Mouse (Mus musculus): ENCODE results near the gene 1110008P14Rik. TPM values are rescaled to one million over a fixed set of nuclear protein-coding genes. Genes with fewer than 3 reads are reported as not detected.

Gene 1110008P14Rik
- polyA plus RNA-seq, 1 experiment from 2014 or later = 39.2 TPM

DNA sequence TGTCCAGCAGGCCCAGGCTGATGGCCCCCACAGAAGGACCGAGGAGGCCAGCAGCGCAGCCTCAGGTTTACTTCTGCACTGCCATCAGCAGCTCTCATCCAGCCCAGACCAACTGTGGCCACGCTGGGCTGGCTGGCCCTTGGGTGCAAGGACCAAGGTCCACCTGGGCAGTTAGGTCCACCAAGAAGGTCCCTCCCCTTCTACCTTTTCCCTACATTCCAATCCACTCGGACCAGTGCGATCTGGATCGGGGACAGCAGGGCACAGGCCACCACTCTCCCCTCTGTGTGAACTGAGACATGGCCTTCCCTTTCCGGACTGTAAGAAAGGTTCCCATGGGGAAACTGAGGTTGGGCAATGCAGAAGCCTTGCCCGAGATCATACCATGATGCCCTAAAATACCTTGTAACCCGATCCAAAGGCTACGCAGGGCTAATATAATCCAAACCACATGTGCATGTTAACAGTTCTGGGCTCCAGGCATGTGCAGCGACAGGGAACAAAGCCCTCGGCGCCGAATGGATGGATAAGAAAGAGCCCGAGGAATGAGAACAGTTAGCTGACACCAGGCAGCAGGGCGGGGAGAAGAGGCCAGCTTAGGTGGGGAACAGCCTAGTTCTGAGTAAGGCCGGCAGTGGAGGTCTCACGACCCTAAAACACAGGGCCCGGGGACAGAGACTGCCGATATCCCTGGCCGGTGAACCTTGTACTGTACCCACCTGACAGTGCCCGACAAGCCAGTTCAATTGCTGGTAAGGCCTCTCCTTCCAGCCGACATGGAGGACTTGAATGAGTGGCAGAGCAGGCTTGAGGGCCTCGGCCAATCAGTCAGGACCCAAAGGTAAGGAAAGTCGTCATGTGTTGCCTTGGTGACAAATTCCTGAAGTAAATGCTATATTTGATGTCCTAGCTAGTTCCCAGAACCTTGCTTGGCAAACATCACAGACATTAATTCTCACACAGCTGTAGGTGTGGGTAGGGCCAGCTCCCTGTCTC lies 27.0 kb upstream of the 1110008P14Rik start:
- no peak overlapping the region for H3K4me2 ChIP-seq
- H3K27ac ChIP-seq = no peak overlapping the region
- ATAC-seq (ENCODE audit: low read depth) = peak; percentile 63
- H3K4me3 ChIP-seq (replicated peaks) = no peak overlapping the region
- DNase-seq = no peak
- H3K36me3 ChIP-seq = peaks cover 2% of the 10 kb centered on the region
- 0 out of 2 replicates have a peak, but pooled peaks cover 2% of the 10 kb centered on the region for H3K27me3 ChIP-seq
- H3K9me3 ChIP-seq (replicated peaks) = no peaks in the 10 kb centered on the region
- no peak overlapping the region for H3K9ac ChIP-seq
- peaks cover 13% of the 10 kb centered on the region for H3K4me1 ChIP-seq (replicated peaks)
- 69% methylated on average over 25 of the region's 25 CpGs for WGBS (ENCODE audit: insufficient replicate concordance)

DNA sequence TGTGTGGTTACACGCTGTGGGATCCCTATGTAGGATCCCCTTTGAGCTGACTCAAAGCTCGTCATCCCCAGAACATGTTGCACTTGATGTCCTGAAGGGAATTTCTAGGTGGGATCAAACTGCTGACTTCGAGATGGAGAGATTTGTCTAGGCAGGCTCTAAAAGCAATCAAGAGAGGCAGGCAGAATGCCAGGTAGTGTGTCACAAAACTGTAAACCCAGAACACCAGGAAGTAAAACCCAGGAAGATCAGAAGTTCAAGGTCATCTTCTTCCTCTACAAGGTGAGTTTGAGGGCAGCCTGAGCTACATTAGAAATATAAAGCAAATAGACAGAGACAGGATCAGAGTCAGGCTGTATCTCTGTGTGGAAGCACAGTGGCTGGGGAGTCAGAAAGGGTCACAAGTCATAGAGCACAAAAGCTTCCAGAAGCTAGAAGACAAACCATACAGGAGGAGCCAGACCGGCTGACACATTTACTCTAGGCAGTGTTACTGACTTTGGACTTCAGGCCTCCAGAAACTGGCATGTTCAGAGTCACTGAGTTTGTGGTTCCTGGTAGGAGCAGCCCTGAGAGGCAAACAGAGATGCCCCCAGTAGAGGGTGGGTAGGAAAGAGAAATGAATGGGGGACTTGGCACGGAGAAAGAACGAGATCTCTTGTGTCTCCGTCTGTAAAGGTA lies 25.5 kb upstream of the 1110008P14Rik start:
- Histone ChIP-seq H3K4me3 (replicated peaks) (no peak overlapping the region), H3K27ac (no peak overlapping the region), H3K9me3 (replicated peaks) (no peaks in the 10 kb centered on the region), H3K27me3 (0 out of 2 replicates have a peak, but pooled peaks cover 2% of the 10 kb centered on the region), H3K4me2 (no peak overlapping the region), H3K36me3 (peaks cover 5% of the 10 kb centered on the region), H3K9ac (no peak overlapping the region), H3K4me1 (replicated peaks) (peaks cover 8% of the 10 kb centered on the region; the same call in 1 of the 2 replicates)
- ATAC-seq (ENCODE audit: low read depth) = no peak
- no peak for DNase-seq
- WGBS (ENCODE audit: insufficient replicate concordance) = 63% methylated on average over 7 of the region's 7 CpGs

DNA sequence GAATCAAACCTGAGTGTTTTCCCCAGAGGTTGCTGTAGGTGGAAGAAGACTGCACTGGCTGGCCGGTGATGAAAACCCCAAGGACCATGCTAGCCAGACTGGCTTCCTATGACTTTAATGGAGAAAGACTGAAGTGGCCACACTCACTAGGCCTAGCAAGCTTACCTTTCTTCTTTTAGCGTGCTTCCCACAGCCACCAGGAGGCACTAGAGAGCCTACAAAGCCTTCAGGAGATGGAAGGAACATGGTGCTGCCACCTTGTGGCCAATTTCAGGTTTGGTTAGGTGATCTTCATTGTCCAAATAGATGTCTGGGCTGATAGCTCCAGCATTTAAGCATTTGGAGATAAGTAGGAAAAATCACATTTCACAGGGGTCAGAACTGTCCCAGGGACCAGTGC lies 22.9 kb upstream of the 1110008P14Rik start:
- Histone ChIP-seq H3K9ac (no peak overlapping the region), H3K4me3 (replicated peaks) (no peak overlapping the region), H3K27ac (no peak overlapping the region), H3K27me3 (0 out of 2 replicates have a peak, but pooled peaks cover 2% of the 10 kb centered on the region), H3K9me3 (replicated peaks) (no peaks in the 10 kb centered on the region), H3K4me1 (replicated peaks) (peaks cover 17% of the 10 kb centered on the region), H3K36me3 (peaks cover 27% of the 10 kb centered on the region), H3K4me2 (no peak overlapping the region)
- peak; percentile 82 for DNase-seq
- 19% methylated on average over 2 of the region's 2 CpGs for WGBS (ENCODE audit: insufficient replicate concordance)
- ATAC-seq (ENCODE audit: low read depth) = no peak; the same call in 1 of the 2 replicates

DNA sequence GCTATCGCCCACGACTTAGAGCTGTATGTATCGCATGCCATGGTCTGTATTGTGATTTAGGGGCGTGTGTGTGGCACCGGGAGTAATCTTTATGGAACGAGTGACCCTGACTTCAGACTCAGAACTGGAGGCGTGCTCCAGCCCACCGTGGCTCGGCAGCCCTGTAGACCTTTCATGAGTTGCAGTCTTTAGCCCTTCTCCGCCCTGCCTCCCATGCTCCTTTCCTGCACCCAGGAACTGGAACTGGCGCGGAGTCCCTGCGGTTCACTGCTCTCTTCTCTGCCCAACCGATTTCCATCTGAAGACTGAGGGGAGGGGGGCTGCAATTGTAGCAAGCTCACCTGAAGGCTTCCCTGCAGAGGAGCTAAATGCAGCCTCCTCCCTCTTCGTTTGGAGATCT lies 15.0 kb upstream of the 1110008P14Rik start:
- WGBS (ENCODE audit: insufficient replicate concordance) = 1% methylated on average over 15 of the region's 15 CpGs
- Histone ChIP-seq H3K36me3 (peaks cover 25% of the 10 kb centered on the region), H3K9me3 (replicated peaks) (no peaks in the 10 kb centered on the region), H3K27ac (peak overlapping the region; percentile 79; the same call in 1 of the 2 replicates), H3K4me3 (replicated peaks) (peak overlapping the region; percentile 88), H3K4me2 (peak overlapping the region; percentile 95), H3K27me3 (no peaks in the 10 kb centered on the region), H3K4me1 (replicated peaks) (peaks cover 46% of the 10 kb centered on the region), H3K9ac (peak overlapping the region; percentile 87)
- ATAC-seq (ENCODE audit: low read depth) = no peak; the same call in 1 of the 2 replicates
- DNase-seq = no peak

DNA sequence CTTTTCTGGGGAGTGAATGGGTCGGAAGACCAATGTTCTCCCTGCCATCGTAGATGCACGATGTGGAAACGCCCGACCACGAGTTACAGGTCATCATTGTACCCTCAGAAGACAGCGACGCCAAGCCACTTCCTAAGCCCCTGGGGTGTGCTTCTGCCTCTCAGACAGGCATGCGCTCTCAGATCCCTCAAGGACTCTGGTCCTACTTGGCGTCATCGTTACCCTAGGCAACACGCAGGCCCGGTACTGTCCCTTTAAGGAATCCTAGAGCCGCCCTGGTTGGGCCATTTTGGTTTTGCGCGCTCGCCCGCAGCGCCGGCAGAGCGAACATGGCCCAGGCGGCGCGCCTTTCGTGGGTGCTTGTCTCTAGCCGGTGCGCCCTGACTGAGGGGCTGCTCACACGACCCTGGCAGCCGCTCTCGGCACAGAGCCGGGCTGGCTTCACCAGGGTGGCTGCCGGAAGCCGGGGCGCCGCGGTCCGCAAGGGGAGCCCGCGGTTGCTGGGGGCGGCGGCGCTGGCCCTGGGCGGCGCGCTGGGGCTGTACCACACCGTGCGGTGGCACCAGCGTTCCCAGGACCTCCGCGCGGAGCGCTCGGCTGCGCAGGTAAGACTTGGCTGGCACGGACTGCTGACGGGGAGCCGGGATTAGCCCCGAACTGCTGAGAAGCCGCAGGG lies 14.3 kb upstream of the 1110008P14Rik start:
- Histone ChIP-seq H3K36me3 (peaks cover 20% of the 10 kb centered on the region), H3K9ac (peak overlapping the region; percentile 87), H3K4me3 (replicated peaks) (peak overlapping the region; percentile 88), H3K27ac (peak overlapping the region; percentile 79), H3K9me3 (replicated peaks) (no peaks in the 10 kb centered on the region), H3K4me1 (replicated peaks) (peaks cover 46% of the 10 kb centered on the region), H3K27me3 (no peaks in the 10 kb centered on the region), H3K4me2 (peak overlapping the region; percentile 95)
- DNase-seq (peak; percentile 77), ATAC-seq (ENCODE audit: low read depth) (peak; percentile 85)
- WGBS (ENCODE audit: insufficient replicate concordance) = 0% methylated on average over 59 of the region's 59 CpGs

DNA sequence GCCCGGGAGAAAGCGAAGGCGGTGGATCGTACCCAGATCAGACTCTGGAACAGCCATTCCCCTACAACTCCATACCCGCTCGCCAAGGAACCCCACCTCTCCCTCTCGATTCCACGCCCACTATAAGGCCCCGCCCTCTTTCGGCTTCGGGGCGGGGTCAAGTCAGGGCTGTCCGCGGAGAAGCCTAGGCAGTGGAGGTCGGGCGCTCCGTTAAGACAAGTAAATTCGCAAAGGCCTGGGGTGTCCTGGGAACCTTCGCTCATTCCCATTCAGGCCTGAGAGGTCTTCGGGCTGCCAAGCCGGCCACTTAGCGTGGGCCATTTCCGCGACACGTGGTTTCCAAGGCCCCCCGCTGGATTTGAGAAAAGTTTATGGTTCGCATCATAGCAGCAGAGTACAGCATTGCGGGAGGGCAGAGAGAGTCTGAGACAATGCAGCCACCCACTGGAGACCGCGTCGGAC lies 13.8 kb upstream of the 1110008P14Rik start, which contains the start of gene Ptges2:
TSS of gene Ptges2 (plus strand) at position 413 of the 462 bp plus-strand sequence.
- H3K27me3 ChIP-seq = no peaks in the 10 kb centered on the region
- peaks cover 45% of the 10 kb centered on the region for H3K4me1 ChIP-seq (replicated peaks)
- under 1% methylated on average over 31 of the region's 31 CpGs for WGBS (ENCODE audit: insufficient replicate concordance)
- DNase-seq (peak; percentile 92), ATAC-seq (ENCODE audit: low read depth) (peak; percentile 85)
- H3K4me3 ChIP-seq (replicated peaks) = peak within 1 kb of the TSS; percentile 88
- H3K9me3 ChIP-seq (replicated peaks) = no peaks in the 10 kb centered on the region
- peaks cover 15% of the 10 kb centered on the region; the same call in 1 of the 2 replicates for H3K36me3 ChIP-seq
- peak within 1 kb of the TSS; percentile 79 for H3K27ac ChIP-seq
- peak within 1 kb of the TSS; percentile 87 for H3K9ac ChIP-seq
- peak within 1 kb of the TSS; percentile 95 for H3K4me2 ChIP-seq

DNA sequence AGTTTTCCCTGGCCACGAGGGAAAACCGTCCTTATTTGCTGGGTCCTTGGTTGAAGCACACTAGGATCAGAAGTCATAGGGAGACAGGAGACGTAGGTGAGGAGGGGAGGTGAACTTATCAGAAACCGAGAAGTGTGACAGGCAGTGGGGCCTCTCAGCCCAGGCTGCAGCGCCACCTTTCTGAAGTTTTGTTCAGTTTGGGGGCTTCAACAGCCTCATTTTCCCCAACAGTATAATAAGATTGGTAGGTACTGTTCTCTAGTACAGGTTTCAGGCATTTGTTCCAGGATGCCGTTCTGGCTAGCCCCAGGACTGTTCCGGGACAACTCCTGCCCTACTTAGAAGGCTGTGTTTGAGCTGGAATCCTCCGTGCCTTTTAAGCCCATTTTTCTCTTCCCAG lies 13.2 kb upstream of the 1110008P14Rik start:
- ATAC-seq (ENCODE audit: low read depth) = peak; percentile 25
- H3K9ac ChIP-seq = peak overlapping the region; percentile 87

DNA sequence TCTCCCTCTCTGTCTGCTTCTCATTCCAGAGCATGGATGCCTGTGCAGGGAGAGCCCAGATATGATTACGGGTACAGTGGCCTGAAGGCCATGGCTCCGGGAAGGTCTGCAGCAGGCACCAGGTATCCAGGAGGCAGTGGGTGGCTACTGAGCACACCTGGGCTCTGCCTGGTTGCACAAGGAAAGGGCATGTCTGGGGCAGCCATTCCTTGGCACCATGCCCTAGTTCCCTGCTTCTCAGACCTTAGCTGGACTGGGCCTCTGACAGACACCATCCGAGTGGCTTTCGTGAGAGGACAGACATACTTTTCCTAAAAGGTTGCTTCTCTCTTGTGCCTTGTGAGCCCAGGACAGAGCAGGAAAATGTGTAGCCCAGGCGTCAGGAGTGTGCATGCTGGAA lies 10.3 kb upstream of the 1110008P14Rik start:
- no peak for DNase-seq
- H3K27me3 ChIP-seq = 0 out of 2 replicates have a peak, but pooled peaks cover 4% of the 10 kb centered on the region
- H3K4me2 ChIP-seq = no peak overlapping the region
- no peak overlapping the region for H3K9ac ChIP-seq
- H3K36me3 ChIP-seq = no peaks in the 10 kb centered on the region
- no peaks in the 10 kb centered on the region for H3K9me3 ChIP-seq (replicated peaks)
- 79% methylated on average over 5 of the region's 5 CpGs for WGBS (ENCODE audit: insufficient replicate concordance)
- H3K4me1 ChIP-seq (replicated peaks) = peaks cover 30% of the 10 kb centered on the region
- ATAC-seq (ENCODE audit: low read depth) = no peak
- H3K27ac ChIP-seq = no peak overlapping the region
- H3K4me3 ChIP-seq (replicated peaks) = no peak overlapping the region

More for the DNA sequence above, 13.2 kb upstream of the 1110008P14Rik start:
- Histone ChIP-seq H3K36me3 (peaks cover 11% of the 10 kb centered on the region; the same call in 1 of the 2 replicates), H3K4me1 (replicated peaks) (peaks cover 40% of the 10 kb centered on the region), H3K9me3 (replicated peaks) (no peaks in the 10 kb centered on the region), H3K4me3 (replicated peaks) (peak overlapping the region; percentile 88), H3K27ac (peak overlapping the region; percentile 79), H3K27me3 (no peaks in the 10 kb centered on the region), H3K4me2 (peak overlapping the region; percentile 95)
- DNase-seq = peak; percentile 51
- WGBS (ENCODE audit: insufficient replicate concordance) = 2% methylated on average over 8 of the region's 8 CpGs

DNA sequence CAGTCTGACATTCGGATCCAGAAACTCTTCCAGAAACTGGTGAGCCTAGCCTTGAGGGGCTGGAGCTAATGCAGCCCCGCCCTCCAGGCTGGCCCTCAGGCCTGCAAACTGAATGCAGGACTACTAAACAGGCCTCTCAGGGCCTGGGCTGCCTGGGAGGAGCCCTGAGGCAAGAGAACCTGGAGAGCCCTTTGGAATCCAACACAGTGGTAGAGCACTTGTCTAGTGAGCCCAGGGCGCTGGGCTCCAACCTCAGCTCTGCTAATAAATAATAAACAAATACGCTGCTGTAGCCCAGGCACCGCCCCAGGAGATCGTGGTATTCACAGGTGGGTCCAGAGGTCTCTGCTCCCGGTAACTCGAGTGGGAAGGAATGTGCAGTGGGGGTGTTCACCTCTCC lies 9.1 kb upstream of the 1110008P14Rik start:
- no peaks in the 10 kb centered on the region for H3K9me3 ChIP-seq (replicated peaks)
- H3K4me1 ChIP-seq (replicated peaks) = peaks cover 19% of the 10 kb centered on the region
- ATAC-seq (ENCODE audit: low read depth) = no peak
- no peaks in the 10 kb centered on the region for H3K36me3 ChIP-seq
- H3K4me2 ChIP-seq = no peak overlapping the region
- no peak overlapping the region for H3K9ac ChIP-seq
- H3K4me3 ChIP-seq (replicated peaks) = no peak overlapping the region
- no peak overlapping the region for H3K27ac ChIP-seq
- 68% methylated on average over 8 of the region's 8 CpGs for WGBS (ENCODE audit: insufficient replicate concordance)
- 0 out of 2 replicates have a peak, but pooled peaks cover 4% of the 10 kb centered on the region for H3K27me3 ChIP-seq
- DNase-seq = no peak

DNA sequence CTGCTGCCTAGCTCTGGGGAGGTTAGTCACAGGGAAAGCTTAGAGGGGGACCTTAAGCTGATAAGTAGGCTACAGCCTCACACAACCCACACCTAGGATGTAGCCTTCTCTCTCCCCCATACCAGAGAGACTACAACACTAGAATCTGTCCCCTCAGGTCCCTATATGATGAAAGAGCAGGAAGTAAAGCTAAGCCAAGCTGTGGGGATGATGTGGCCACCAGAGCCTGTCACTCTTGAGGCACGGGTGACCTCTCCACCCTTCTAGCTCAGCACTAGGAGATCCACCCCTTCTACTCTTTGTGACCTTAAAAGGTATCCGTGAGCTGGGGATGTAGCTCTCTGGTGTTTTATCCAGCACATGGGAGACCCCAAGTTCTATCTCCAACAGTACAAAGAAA lies 7.4 kb upstream of the 1110008P14Rik start:
- H3K9ac ChIP-seq = no peak overlapping the region
- DNase-seq = no peak
- no peak for ATAC-seq (ENCODE audit: low read depth)
- no peak overlapping the region for H3K27ac ChIP-seq
- H3K4me3 ChIP-seq (replicated peaks) = no peak overlapping the region
- H3K36me3 ChIP-seq = no peaks in the 10 kb centered on the region
- no peak overlapping the region for H3K4me2 ChIP-seq
- WGBS (ENCODE audit: insufficient replicate concordance) = 51% methylated on average over 2 of the region's 2 CpGs
- peaks cover 6% of the 10 kb centered on the region; the same call in 1 of the 2 replicates for H3K4me1 ChIP-seq (replicated peaks)
- H3K9me3 ChIP-seq (replicated peaks) = no peaks in the 10 kb centered on the region
- H3K27me3 ChIP-seq = 0 out of 2 replicates have a peak, but pooled peaks cover 12% of the 10 kb centered on the region
